10 mouse cellular contexts compared by ENCODE assay signal in genomic region chr19:6321786-6322621, GRCm38 (mm10). TPM values are rescaled to one million over a fixed set of nuclear protein-coding genes. Genes with fewer than 3 reads are reported as not detected.
DNase-seq lines count a peak whose midpoint lies in the region; ATAC-seq and TF ChIP-seq lines count a peak whose summit lies in the region.
"Had no signal": no experiment of that assay in that cellular context is flagged by ENCODE, and none has a peak within 500 bp of the region (broad histone marks: within the 10 kb centered on the region; RNA-seq: fewer than 3 reads in every experiment).

No protein-coding gene starts in this region.

- H3K4me3 ChIP-seq in kidney, adult 2 months (ENCODE audit: insufficient read depth, low read depth, low read length), result no peak overlapping the region
- H3K4me3 ChIP-seq in CH12.LX (replicated peaks in 1 of 3; ENCODE audit: low read depth in 2 of 3, low read length in 2 of 3, poor library complexity in 1 of 3), result peak overlapping the region; percentile 17 to 71 (median 64)
- H3K4me3 ChIP-seq in lung, postnatal 0 days (ENCODE audit: low read depth, low read length), result no peak overlapping the region
- H3K4me3 ChIP-seq in forebrain, embryonic 12.5 days (replicated peaks), result no peak overlapping the region

- no peak for TF ChIP-seq EP300 in CH12.LX (IDR thresholded peaks at IDR 0.05; ENCODE audit: low read length)
- TF ChIP-seq EP300 in lung, postnatal 0 days (IDR thresholded peaks at IDR 0.05), result no peak

- H3K9me3 ChIP-seq in CH12.LX (replicated peaks; ENCODE audit: low read length), result no peaks in the 10 kb centered on the region
- H3K9me3 ChIP-seq in lung, postnatal 0 days (ENCODE audit: low read length), result no peaks in the 10 kb centered on the region
- H3K9me3 ChIP-seq in forebrain, embryonic 12.5 days, result no peaks in the 10 kb centered on the region

- TF ChIP-seq CTCF in kidney, adult 2 months (conservative IDR thresholded peaks at IDR 0.05; ENCODE audit: insufficient read depth, insufficient read length, low read depth, low read length), result no peak
- TF ChIP-seq CTCF in CH12.LX (conservative IDR thresholded peaks at IDR 0.05 in 1 of 2, IDR thresholded peaks at IDR 0.05 in 1 of 2; ENCODE audit: low read depth in 2 of 2, low read length in 2 of 2), result no peak
- TF ChIP-seq CTCF in lung, postnatal 0 days (IDR thresholded peaks at IDR 0.05), result no peak

- peak overlapping the region; percentile 41 for H3K27ac ChIP-seq in kidney, adult 2 months (ENCODE audit: insufficient read depth, low read depth, low read length)
- H3K27ac ChIP-seq in CH12.LX (ENCODE audit: insufficient read depth, low read depth), result no peak overlapping the region
- H3K27ac ChIP-seq in lung, postnatal 0 days (ENCODE audit: low read length), result peak overlapping the region; percentile 26; the same call in 1 of the 2 replicates
- H3K27ac ChIP-seq in forebrain, embryonic 12.5 days, result no peak overlapping the region
- H3K27ac ChIP-seq: liver, embryonic 14.5 days had no signal

- no peak for DNase-seq in kidney, adult 2 months
- DNase-seq in kidney, postnatal 14 days, result no peak
- DNase-seq in CH12.LX (ENCODE audit: extremely low read depth) (peak; percentile 95), ZHBTc4 (ENCODE audit: low read depth, low spot score) (peak; percentile 93)
- peak; percentile 78 for DNase-seq in lung, postnatal 0 days (ENCODE audit: low spot score)
- no peak for DNase-seq in neural tube, embryonic 10.5 days (ENCODE audit: extremely low spot score, low spot score)
- no peak for DNase-seq in layer of hippocampus, adult 9-11 months
- DNase-seq: cerebellum, postnatal 36 days had no signal

- dilution Hi-C loops in CH12.LX (cut with MboI; ENCODE audit: extremely low pct_ligation_motif_present, extremely low pct_unique_long_range_greater_than_20kb, low sequenced_read_pairs), result no loop called here

- H3K79me2 ChIP-seq in CH12.LX (replicated peaks; ENCODE audit: control insufficient read depth, extremely low read depth, insufficient read depth, poor library complexity, severe bottlenecking), result no peaks in the 10 kb centered on the region

- H3K9ac ChIP-seq in CH12.LX (ENCODE audit: insufficient read depth, low read depth), result no peak overlapping the region
- H3K9ac ChIP-seq in lung, postnatal 0 days (replicated peaks; ENCODE audit: low read depth), result no peak overlapping the region
- no peak overlapping the region for H3K9ac ChIP-seq in forebrain, embryonic 12.5 days
- H3K9ac ChIP-seq: liver, embryonic 14.5 days had no signal

- WGBS in kidney, adult 2 months, result 78% methylated on average over 33 of the region's 33 CpGs
- 65% methylated on average over 33 of the region's 33 CpGs for WGBS in lung, postnatal 0 days
- WGBS in forebrain, embryonic 12.5 days, result 90% methylated on average over 33 of the region's 33 CpGs

- no peak for TF ChIP-seq POLR2A in kidney, adult 2 months (IDR thresholded peaks at IDR 0.05; ENCODE audit: low read depth, low read length)
- peak; percentile 58 for TF ChIP-seq POLR2A in CH12.LX (IDR thresholded peaks at IDR 0.05; ENCODE audit: low read depth, low read length)

- H3K36me3 ChIP-seq in kidney, adult 2 months (ENCODE audit: control insufficient read depth, insufficient read depth, low read length), result no peaks in the 10 kb centered on the region
- H3K36me3 ChIP-seq in CH12.LX (replicated peaks in 1 of 2; ENCODE audit: control insufficient read depth in 1 of 2, insufficient read depth in 1 of 2, low read length in 1 of 2), result peaks cover 21 to 25% of the 10 kb centered on the region in 2 experiments
- H3K36me3 ChIP-seq in lung, postnatal 0 days (ENCODE audit: insufficient read depth, low read length), result peaks cover 30% of the 10 kb centered on the region
- H3K36me3 ChIP-seq in forebrain, embryonic 12.5 days (replicated peaks), result peaks cover 3% of the 10 kb centered on the region; the same call in 1 of the 2 replicates

- H3K4me1 ChIP-seq in kidney, adult 2 months (ENCODE audit: control insufficient read depth, insufficient read depth, low read length), result no peaks in the 10 kb centered on the region
- peaks cover 6 to 20% of the 10 kb centered on the region in 2 experiments; a peak in 3 of 4 replicates for H3K4me1 ChIP-seq in CH12.LX (ENCODE audit: control insufficient read depth in 1 of 2, insufficient read depth in 2 of 2)
- no peaks in the 10 kb centered on the region for H3K4me1 ChIP-seq in lung, postnatal 0 days (ENCODE audit: insufficient read depth, low read depth, low read length)
- no peaks in the 10 kb centered on the region for H3K4me1 ChIP-seq in forebrain, embryonic 12.5 days

- ATAC-seq in lung, postnatal 0 days, result peak; percentile 77
- ATAC-seq in forebrain, embryonic 12.5 days (ENCODE audit: low FRiP score), result no peak

- in situ Hi-C loops in CH12.LX (cut with MboI; ENCODE audit: low pct_ligation_motif_present, low pct_unique_long_range_greater_than_20kb, low sequenced_read_pairs), result loop anchor here (25.0 kb wide), 1 partner anchor 160 kb away; no protein-coding TSS in a partner anchor

- peak overlapping the region; percentile 7; the same call in 1 of the 2 replicates for H3K4me2 ChIP-seq in CH12.LX (ENCODE audit: insufficient read depth, low read depth, poor library complexity, severe bottlenecking)
- H3K4me2 ChIP-seq in lung, postnatal 0 days (replicated peaks; ENCODE audit: low read depth, low read length), result no peak overlapping the region
- H3K4me2 ChIP-seq in forebrain, embryonic 12.5 days, result no peak overlapping the region

- TF ChIP-seq RAD21 in CH12.LX (IDR thresholded peaks at IDR 0.05; ENCODE audit: low read depth, low read length), result no peak

- H3K27me3 ChIP-seq in kidney, adult 2 months (replicated peaks; ENCODE audit: control insufficient read depth, insufficient read depth, low read length), result no peaks in the 10 kb centered on the region
- H3K27me3 ChIP-seq in CH12.LX (replicated peaks), result no peaks in the 10 kb centered on the region
- H3K27me3 ChIP-seq in lung, postnatal 0 days (replicated peaks; ENCODE audit: insufficient read depth, low read length), result no peaks in the 10 kb centered on the region
- H3K27me3 ChIP-seq in forebrain, embryonic 12.5 days, result no peaks in the 10 kb centered on the region

TF ChIP-seq in CH12.LX, 34 proteins besides CTCF, POLR2A, EP300 and RAD21 (continues in another document):
- TF ChIP-seq GABPA (IDR thresholded peaks at IDR 0.05; ENCODE audit: insufficient replicate concordance, low read depth, low read length), result no peak
- no peak for TF ChIP-seq MAFK (IDR thresholded peaks at IDR 0.05; ENCODE audit: insufficient replicate concordance, low read length)
- TF ChIP-seq TBP (conservative IDR thresholded peaks at IDR 0.05; ENCODE audit: low read depth, low read length), result 0 out of 2 replicates have a peak, but pooled peaks have one; percentile 34
- TF ChIP-seq BHLHE40 (IDR thresholded peaks at IDR 0.05; ENCODE audit: low read depth, low read length), result peak; percentile 61; the same call in 1 of the 2 replicates
- no peak for TF ChIP-seq IRF4 (IDR thresholded peaks at IDR 0.05; ENCODE audit: low read depth, low read length)
- TF ChIP-seq E2F4 (IDR thresholded peaks at IDR 0.05; ENCODE audit: insufficient replicate concordance, low read depth, low read length), result no peak
- no peak; the same call in 1 of the 2 replicates for TF ChIP-seq MXI1 (IDR thresholded peaks at IDR 0.05; ENCODE audit: low read depth, low read length)
- TF ChIP-seq ZKSCAN1 (IDR thresholded peaks at IDR 0.05; ENCODE audit: borderline replicate concordance, low read depth, low read length), result no peak
- TF ChIP-seq JUN (IDR thresholded peaks at IDR 0.05; ENCODE audit: insufficient read depth, low read depth, low read length), result peak; percentile 28; the same call in 1 of the 2 replicates
- no peak for TF ChIP-seq RCOR1 (conservative IDR thresholded peaks at IDR 0.05; ENCODE audit: low read depth, low read length)
- TF ChIP-seq ZMIZ1 (IDR thresholded peaks at IDR 0.05; ENCODE audit: low read depth, low read length), result no peak
- no peak for TF ChIP-seq PAX5 (IDR thresholded peaks at IDR 0.05; ENCODE audit: low read length)

RNA-seq across cellular contexts. Expression of gene Men1, which starts 12.8 kb away (rescaled TPM):
- 49.5 and 63.2 TPM in 2 replicates for polyA plus RNA-seq in kidney, adult 2 months (2012; rRNA removed)
- total RNA-seq in CH12.LX (2012; rRNA removed), result 42.9 and 43.0 TPM in 2 replicates
- total RNA-seq in CH12.LX (2014; rRNA removed), result 23.5 and 24.9 TPM in 2 replicates
- polyA plus RNA-seq in CH12.LX (2012; ENCODE audit: insufficient read length, low read depth), result 50.7 and 67.8 TPM in 2 replicates
- polyA plus RNA-seq in lung, postnatal 0 days (2015; fragmentation: Nextera tagmentation; extraction: Ambion mirVana), result 42.1 and 42.7 TPM in 2 replicates
- polyA plus RNA-seq in forebrain, embryonic 12.5 days (2016; fragmentation: Nextera tagmentation; extraction: Ambion mirVana), result 97.1 and 107 TPM in 2 replicates

RNA-seq across cellular contexts. Expression of gene Cdc42bpg, which starts 15.7 kb away (rescaled TPM):
- 26.6 and 31.1 TPM in 2 replicates for polyA plus RNA-seq in kidney, adult 2 months (2012; rRNA removed)
- total RNA-seq in CH12.LX (2012; rRNA removed) (4.1 and 4.2 TPM in 2 replicates), CH12.LX (2014; rRNA removed) (0.65 and 0.79 TPM in 2 replicates)
- 2.3 and 2.6 TPM in 2 replicates for polyA plus RNA-seq in CH12.LX (2012; ENCODE audit: insufficient read length, low read depth)
- 2.8 and 3.2 TPM in 2 replicates for polyA plus RNA-seq in lung, postnatal 0 days (2015; fragmentation: Nextera tagmentation; extraction: Ambion mirVana)
- 0.36 and 0.38 TPM in 2 replicates for polyA plus RNA-seq in forebrain, embryonic 12.5 days (2016; fragmentation: Nextera tagmentation; extraction: Ambion mirVana)

RNA-seq across cellular contexts. Expression of gene Map4k2, which starts 18.9 kb away (rescaled TPM):
- 92.3 and 145 TPM in 2 replicates for polyA plus RNA-seq in kidney, adult 2 months (2012; rRNA removed)
- total RNA-seq in CH12.LX (2012; rRNA removed) (77.6 and 95.2 TPM in 2 replicates), CH12.LX (2014; rRNA removed) (55.5 and 56.7 TPM in 2 replicates)
- polyA plus RNA-seq in CH12.LX (2012; ENCODE audit: insufficient read length, low read depth), result 119 and 127 TPM in 2 replicates
- 22.5 and 25.0 TPM in 2 replicates for polyA plus RNA-seq in lung, postnatal 0 days (2015; fragmentation: Nextera tagmentation; extraction: Ambion mirVana)
- 14.4 and 15.1 TPM in 2 replicates for polyA plus RNA-seq in forebrain, embryonic 12.5 days (2016; fragmentation: Nextera tagmentation; extraction: Ambion mirVana)

RNA-seq across cellular contexts. Expression of gene Sf1, which starts 41.5 kb away (rescaled TPM):
- polyA plus RNA-seq in kidney, adult 2 months (2012; rRNA removed), result 71.3 and 76.3 TPM in 2 replicates
- 70.4 and 83.2 TPM in 2 replicates for total RNA-seq in CH12.LX (2012; rRNA removed)
- total RNA-seq in CH12.LX (2014; rRNA removed), result 54.5 and 64.7 TPM in 2 replicates
- polyA plus RNA-seq in CH12.LX (2012; ENCODE audit: insufficient read length, low read depth), result 229 and 251 TPM in 2 replicates
- polyA plus RNA-seq in lung, postnatal 0 days (2015; fragmentation: Nextera tagmentation; extraction: Ambion mirVana), result 48.1 and 49.5 TPM in 2 replicates
- polyA plus RNA-seq in forebrain, embryonic 12.5 days (2016; fragmentation: Nextera tagmentation; extraction: Ambion mirVana), result 204 and 221 TPM in 2 replicates

RNA-seq across cellular contexts. Expression of gene Ehd1, which starts 45.5 kb away (rescaled TPM):
- 224 and 317 TPM in 2 replicates for polyA plus RNA-seq in kidney, adult 2 months (2012; rRNA removed)
- total RNA-seq in CH12.LX (2012; rRNA removed) (231 and 400 TPM in 2 replicates), CH12.LX (2014; rRNA removed) (97.4 and 131 TPM in 2 replicates)
- polyA plus RNA-seq in CH12.LX (2012; ENCODE audit: insufficient read length, low read depth), result 245 and 301 TPM in 2 replicates
- 115 and 119 TPM in 2 replicates for polyA plus RNA-seq in lung, postnatal 0 days (2015; fragmentation: Nextera tagmentation; extraction: Ambion mirVana)
- 86.6 and 89.0 TPM in 2 replicates for polyA plus RNA-seq in forebrain, embryonic 12.5 days (2016; fragmentation: Nextera tagmentation; extraction: Ambion mirVana)

Comparison
In these comparisons a context has a peak if more than half of its experiments do, and no peak if none do; other contexts are left out.
1. DNase-seq: peak in CH12.LX (single experiment), ZHBTc4 (single experiment) and lung, postnatal 0 days (single experiment); none in kidney, adult 2 months (single experiment), kidney, postnatal 14 days (single experiment), neural tube, embryonic 10.5 days (single experiment) and layer of hippocampus, adult 9-11 months (single experiment).
2. H3K27ac ChIP-seq: peak in kidney, adult 2 months (single experiment) and lung, postnatal 0 days (single experiment); none in CH12.LX (single experiment) and forebrain, embryonic 12.5 days (single experiment).
3. H3K4me3 ChIP-seq: peak in CH12.LX (3 of 3); none in kidney, adult 2 months (single experiment), lung, postnatal 0 days (single experiment) and forebrain, embryonic 12.5 days (single experiment).